Mouse (Mus musculus): ENCODE data around the gene Sp1. TPM values are rescaled to one million over a fixed set of nuclear protein-coding genes. Genes with fewer than 3 reads are reported as not detected.

Sp1 gene
- polyA plus RNA-seq, 1 experiment = 17.6 TPM

GRCm38 (mm10) chr15:102471727-102472126, 65.8 kb downstream of the Sp1 start:
- DNase-seq = no peak
- peaks cover 5% of the 10 kb centered on the region; the same call in 1 of the 2 replicates for H3K4me1 ChIP-seq (ENCODE audit: control insufficient read depth, insufficient read depth, low read length)

DNA sequence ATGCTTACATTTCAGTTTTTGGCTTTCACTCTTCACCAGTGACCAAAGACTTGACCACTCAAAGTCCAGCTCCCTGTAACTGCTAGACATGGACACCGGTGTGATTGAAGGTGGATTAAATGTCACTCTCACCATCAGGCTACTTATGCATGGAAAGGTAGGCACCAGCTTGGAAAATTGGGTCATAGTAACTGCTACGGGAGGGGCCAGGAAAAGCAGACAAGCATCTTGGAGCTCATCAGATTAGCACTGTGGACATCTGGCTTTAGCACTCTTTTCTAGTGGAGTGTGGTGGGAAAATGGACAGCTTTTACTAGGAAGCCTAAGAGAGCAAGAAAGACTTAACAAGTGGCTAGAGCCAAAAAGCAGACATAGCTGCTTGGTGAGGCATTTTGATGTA, 67.3 kb downstream of the Sp1 start:
- WGBS = 23% methylated on average over 2 of the region's 2 CpGs
- H3K27me3 ChIP-seq (replicated peaks; ENCODE audit: control insufficient read depth, insufficient read depth, low read length) = no peaks in the 10 kb centered on the region

More at GRCm38 (mm10) chr15:102471727-102472126, 65.8 kb downstream of the Sp1 start:
- no peak overlapping the region for H3K27ac ChIP-seq (ENCODE audit: insufficient read depth, low read depth, low read length)
- H3K36me3 ChIP-seq (ENCODE audit: control insufficient read depth, insufficient read depth, low read length) = peaks cover 8% of the 10 kb centered on the region
- H3K4me3 ChIP-seq (ENCODE audit: insufficient read depth, low read depth, low read length) = no peak overlapping the region
- no peak for TF ChIP-seq POLR2A (IDR thresholded peaks at IDR 0.05; ENCODE audit: low read depth, low read length)
- no peak for TF ChIP-seq CTCF (conservative IDR thresholded peaks at IDR 0.05; ENCODE audit: insufficient read depth, insufficient read length, low read depth, low read length)
- no peaks in the 10 kb centered on the region for H3K27me3 ChIP-seq (replicated peaks; ENCODE audit: control insufficient read depth, insufficient read depth, low read length)

GRCm38 (mm10) chr15:102474520-102474919, 68.6 kb downstream of the Sp1 start:
- Histone ChIP-seq H3K4me3 (ENCODE audit: insufficient read depth, low read depth, low read length) (no peak overlapping the region), H3K27me3 (replicated peaks; ENCODE audit: control insufficient read depth, insufficient read depth, low read length) (no peaks in the 10 kb centered on the region), H3K27ac (ENCODE audit: insufficient read depth, low read depth, low read length) (no peak overlapping the region), H3K4me1 (ENCODE audit: control insufficient read depth, insufficient read depth, low read length) (peaks cover 5% of the 10 kb centered on the region; the same call in 1 of the 2 replicates), H3K36me3 (ENCODE audit: control insufficient read depth, insufficient read depth, low read length) (peaks cover 11% of the 10 kb centered on the region)
- no peak for DNase-seq
- no peak for TF ChIP-seq POLR2A (IDR thresholded peaks at IDR 0.05; ENCODE audit: low read depth, low read length)
- TF ChIP-seq CTCF (conservative IDR thresholded peaks at IDR 0.05; ENCODE audit: insufficient read depth, insufficient read length, low read depth, low read length) = no peak
- 81% methylated on average over 2 of the region's 2 CpGs for WGBS

More for the DNA sequence above, 67.3 kb downstream of the Sp1 start:
- no peak overlapping the region for H3K27ac ChIP-seq (ENCODE audit: insufficient read depth, low read depth, low read length)
- H3K4me1 ChIP-seq (ENCODE audit: control insufficient read depth, insufficient read depth, low read length) = peaks cover 5% of the 10 kb centered on the region; the same call in 1 of the 2 replicates
- H3K36me3 ChIP-seq (ENCODE audit: control insufficient read depth, insufficient read depth, low read length) = peaks cover 8% of the 10 kb centered on the region
- H3K4me3 ChIP-seq (ENCODE audit: insufficient read depth, low read depth, low read length) = no peak overlapping the region
- no peak for TF ChIP-seq POLR2A (IDR thresholded peaks at IDR 0.05; ENCODE audit: low read depth, low read length)
- TF ChIP-seq CTCF (conservative IDR thresholded peaks at IDR 0.05; ENCODE audit: insufficient read depth, insufficient read length, low read depth, low read length) = no peak
- no peak for DNase-seq

GRCm38 (mm10) chr15:102483136-102483535, 77.2 kb downstream of the Sp1 start:
- Histone ChIP-seq H3K36me3 (ENCODE audit: control insufficient read depth, insufficient read depth, low read length) (peaks cover 28% of the 10 kb centered on the region), H3K4me1 (ENCODE audit: control insufficient read depth, insufficient read depth, low read length) (no peaks in the 10 kb centered on the region), H3K4me3 (ENCODE audit: insufficient read depth, low read depth, low read length) (no peak overlapping the region), H3K27ac (ENCODE audit: insufficient read depth, low read depth, low read length) (no peak overlapping the region), H3K27me3 (replicated peaks; ENCODE audit: control insufficient read depth, insufficient read depth, low read length) (no peaks in the 10 kb centered on the region)
- no peak for DNase-seq
- WGBS = 83% methylated on average over 3 of the region's 3 CpGs
- TF ChIP-seq CTCF (conservative IDR thresholded peaks at IDR 0.05; ENCODE audit: insufficient read depth, insufficient read length, low read depth, low read length) (no peak), POLR2A (IDR thresholded peaks at IDR 0.05; ENCODE audit: low read depth, low read length) (no peak)

DNA sequence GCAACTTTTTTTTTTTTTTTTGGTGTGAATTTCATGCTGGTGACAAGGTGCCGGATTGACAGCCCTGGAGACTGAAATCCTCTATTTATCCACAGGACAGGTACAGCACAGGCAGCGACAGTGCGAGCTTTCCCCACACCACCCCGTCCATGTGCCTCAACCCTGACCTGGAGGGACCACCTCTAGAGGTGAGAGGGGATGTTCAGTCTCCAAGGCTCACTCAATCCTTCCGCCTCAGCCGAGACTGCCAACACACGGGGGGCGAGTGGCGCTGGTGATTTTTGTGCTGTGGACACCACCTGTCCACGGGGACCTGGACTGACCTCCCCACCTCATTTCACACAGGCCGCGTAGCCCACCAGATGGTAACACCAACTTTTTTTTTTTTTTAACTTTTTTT, 79.9 kb downstream of the Sp1 start:
- WGBS = 85% methylated on average over 12 of the region's 12 CpGs
- TF ChIP-seq POLR2A (IDR thresholded peaks at IDR 0.05; ENCODE audit: low read depth, low read length) (no peak), CTCF (conservative IDR thresholded peaks at IDR 0.05; ENCODE audit: insufficient read depth, insufficient read length, low read depth, low read length) (no peak)
- Histone ChIP-seq H3K4me1 (ENCODE audit: control insufficient read depth, insufficient read depth, low read length) (no peaks in the 10 kb centered on the region), H3K4me3 (ENCODE audit: insufficient read depth, low read depth, low read length) (no peak overlapping the region), H3K36me3 (ENCODE audit: control insufficient read depth, insufficient read depth, low read length) (peaks cover 29% of the 10 kb centered on the region), H3K27ac (ENCODE audit: insufficient read depth, low read depth, low read length) (no peak overlapping the region), H3K27me3 (replicated peaks; ENCODE audit: control insufficient read depth, insufficient read depth, low read length) (no peaks in the 10 kb centered on the region)
- DNase-seq = no peak

Other genes with a start within 250 kb of the Sp1 start
- 29.1 and 30.3 TPM in 2 replicates for gene Zfp740, start 202.9 kb upstream of the Sp1 start, polyA plus RNA-seq (2012; rRNA removed)
- gene Csad, start 201.4 kb upstream of the Sp1 start, polyA plus RNA-seq (2012; rRNA removed) = 216 and 255 TPM in 2 replicates
- gene Itgb7, start 174.2 kb upstream of the Sp1 start, polyA plus RNA-seq (2012; rRNA removed) = 2.7 and 11.1 TPM in 2 replicates
- gene Rarg, start 148.6 kb upstream of the Sp1 start, polyA plus RNA-seq (2012; rRNA removed) = 21.2 and 25.6 TPM in 2 replicates
- 0.41 TPM in 2 replicates for gene Gm9918, start 135.6 kb upstream of the Sp1 start, polyA plus RNA-seq (2012; rRNA removed)
- gene Mfsd5, start 126.7 kb upstream of the Sp1 start, polyA plus RNA-seq (2012; rRNA removed) = 66.5 and 72.1 TPM in 2 replicates
- gene Espl1, start 109.9 kb upstream of the Sp1 start, polyA plus RNA-seq (2012; rRNA removed) = 0.45 and 0.53 TPM in 2 replicates
- gene Pfdn5, start 80.0 kb upstream of the Sp1 start, polyA plus RNA-seq (2012; rRNA removed) = 141 and 206 TPM in 2 replicates
- 70.0 and 72.6 TPM in 2 replicates for gene Myg1, start 74.4 kb upstream of the Sp1 start, polyA plus RNA-seq (2012; rRNA removed)
- 31.1 and 38.1 TPM in 2 replicates for gene Aaas, start 55.4 kb upstream of the Sp1 start, polyA plus RNA-seq (2012; rRNA removed)
- 0.05 and 0.06 TPM in 2 replicates for gene Sp7, start 39.0 kb upstream of the Sp1 start, polyA plus RNA-seq (2012; rRNA removed)
- gene Amhr2, start 39.2 kb downstream of the Sp1 start, polyA plus RNA-seq (2012; rRNA removed) = 0.67 and 1.4 TPM in 2 replicates
- gene Prr13, start 52.9 kb downstream of the Sp1 start, polyA plus RNA-seq (2012; rRNA removed) = 181 and 204 TPM in 2 replicates
- 572 and 616 TPM in 2 replicates for gene Pcbp2, start 64.4 kb downstream of the Sp1 start, polyA plus RNA-seq (2012; rRNA removed)
- gene Gm10337, start 97.6 kb downstream of the Sp1 start, polyA plus RNA-seq (2012; rRNA removed) = not detected in 2 replicates
- 7.7 and 9.0 TPM in 2 replicates for gene Map3k12, start 110.9 kb downstream of the Sp1 start, polyA plus RNA-seq (2012; rRNA removed)
- 54.9 and 62.1 TPM in 2 replicates for gene Tarbp2, start 112.0 kb downstream of the Sp1 start, polyA plus RNA-seq (2012; rRNA removed)
- 3.4 and 5.6 TPM in 2 replicates for gene Npff, start 118.8 kb downstream of the Sp1 start, polyA plus RNA-seq (2012; rRNA removed)
- gene Gm28047, start 218.9 kb downstream of the Sp1 start, polyA plus RNA-seq (2012; rRNA removed) = not detected in 2 replicates
- gene Atf7, start 219.3 kb downstream of the Sp1 start, polyA plus RNA-seq (2012; rRNA removed) = 78.9 and 84.6 TPM in 2 replicates